Mouse (Mus musculus) layer of hippocampus, postnatal 36 days (tissue): ENCODE measurements around the gene M6pr. TPM values are rescaled to one million over a fixed set of nuclear protein-coding genes. Genes with fewer than 3 reads are reported as not detected.

Source experiments
- DNase-seq, 2 experiments: peaks; one replicate each; pipeline ENCODE4 v3.0.0; 2022
- total RNA-seq, 2 experiments: library from RNA; stranded (reverse); gene quantifications; 2 replicates each; pipeline ENCODE4 v1.2.3; 2021

Gene M6pr
- total RNA-seq, 2 experiments from 2014 or later, result 72.5 to 75.3 TPM

GRCm38 (mm10) chr6:122299621-122300133, 8.8 kb upstream of the M6pr start:
- no peak for DNase-seq

- no peak for DNase-seq
These were observed 6.4 kb upstream of the M6pr start for GRCm38 (mm10) chr6:122302121-122302520.

GRCm38 (mm10) chr6:122302661-122303060, 5.9 kb upstream of the M6pr start:
- no peak for DNase-seq

GRCm38 (mm10) chr6:122303526-122303925, 5.0 kb upstream of the M6pr start:
- no peak for DNase-seq

GRCm38 (mm10) chr6:122304355-122304754, 4.2 kb upstream of the M6pr start:
- peak; percentile 70 to 76 for DNase-seq

- no peak for DNase-seq
These were observed 3.5 kb upstream of the M6pr start for GRCm38 (mm10) chr6:122304790-122305555.

GRCm38 (mm10) chr6:122306707-122307106, 1.8 kb upstream of the M6pr start:
- DNase-seq, result no peak

- no peak for DNase-seq
These were observed 400 bp upstream of the M6pr start for GRCm38 (mm10) chr6:122308136-122308504.

GRCm38 (mm10) chr6:122309446-122309960, 983 bp downstream of the M6pr start:
- DNase-seq, result no peak

GRCm38 (mm10) chr6:122310187-122310820, 1.8 kb downstream of the M6pr start:
- DNase-seq, result no peak

- DNase-seq, result no peak
These were observed 10.2 kb downstream of the M6pr start for GRCm38 (mm10) chr6:122318726-122319125.

GRCm38 (mm10) chr6:122325361-122325975, 16.9 kb downstream of the M6pr start:
- no peak for DNase-seq

GRCm38 (mm10) chr6:122333081-122333612, 24.6 kb downstream of the M6pr start:
- no peak for DNase-seq

GRCm38 (mm10) chr6:122334786-122335340, 26.3 kb downstream of the M6pr start:
- DNase-seq, result no peak

GRCm38 (mm10) chr6:122337546-122337945, 29.0 kb downstream of the M6pr start:
- DNase-seq, result no peak

GRCm38 (mm10) chr6:122339047-122339647, 30.6 kb downstream of the M6pr start:
- DNase-seq, result peak; percentile 74 to 79

- peak; percentile 83 to 84 for DNase-seq
These were observed 31.3 kb downstream of the M6pr start for GRCm38 (mm10) chr6:122339648-122340341.

GRCm38 (mm10) chr6:122340349-122341000, 32.0 kb downstream of the M6pr start, which contains the start of gene Phc1:
Gene Phc1 (minus strand): TSS chr6:122340561.
- DNase-seq, result no peak

- DNase-seq, result no peak
These were observed 32.7 kb downstream of the M6pr start for GRCm38 (mm10) chr6:122341038-122341810.

- no peak for DNase-seq
These were observed 33.6 kb downstream of the M6pr start for GRCm38 (mm10) chr6:122342125-122342524.
